Mouse (Mus musculus): ENCODE results near the gene Hs2st1.
A peak's percentile ranks its signal among the peaks of the same experiment; 100 is the strongest.

The Hs2st1 gene

GRCm38 (mm10) chr3:144550659-144551058 lies 19.3 kb downstream of the Hs2st1 start:
- no peak for DNase-seq (ENCODE audit: low spot score)

GRCm38 (mm10) chr3:144550036-144550435 lies 19.9 kb downstream of the Hs2st1 start:
- DNase-seq (ENCODE audit: low spot score), result no peak

GRCm38 (mm10) chr3:144548186-144548845 lies 21.7 kb downstream of the Hs2st1 start:
- DNase-seq (ENCODE audit: low spot score), result peak; percentile 40

GRCm38 (mm10) chr3:144546490-144546889 lies 23.5 kb downstream of the Hs2st1 start:
- no peak for DNase-seq (ENCODE audit: low spot score)

GRCm38 (mm10) chr3:144545832-144546231 lies 24.1 kb downstream of the Hs2st1 start:
- DNase-seq (ENCODE audit: low spot score), result no peak

- no peak for DNase-seq (ENCODE audit: low spot score)
Measured at GRCm38 (mm10) chr3:144545152-144545551, 24.8 kb downstream of the Hs2st1 start.

GRCm38 (mm10) chr3:144541906-144542438 lies 28.0 kb downstream of the Hs2st1 start:
- DNase-seq (ENCODE audit: low spot score), result no peak

GRCm38 (mm10) chr3:144540805-144541204 lies 29.2 kb downstream of the Hs2st1 start:
- DNase-seq (ENCODE audit: low spot score), result no peak

- no peak for DNase-seq (ENCODE audit: low spot score)
Measured at GRCm38 (mm10) chr3:144539051-144539450, 30.9 kb downstream of the Hs2st1 start.

GRCm38 (mm10) chr3:144537078-144537855 lies 32.7 kb downstream of the Hs2st1 start:
- no peak for DNase-seq (ENCODE audit: low spot score)

GRCm38 (mm10) chr3:144535056-144535455 lies 34.9 kb downstream of the Hs2st1 start:
- DNase-seq (ENCODE audit: low spot score), result no peak

- no peak for DNase-seq (ENCODE audit: low spot score)
Measured at GRCm38 (mm10) chr3:144531023-144531422, 39.0 kb downstream of the Hs2st1 start.

GRCm38 (mm10) chr3:144527918-144528317 lies 42.1 kb downstream of the Hs2st1 start:
- DNase-seq (ENCODE audit: low spot score), result no peak

- DNase-seq (ENCODE audit: low spot score), result no peak
Measured at GRCm38 (mm10) chr3:144519581-144520272, 50.3 kb downstream of the Hs2st1 start.

- no peak for DNase-seq (ENCODE audit: low spot score)
Measured at GRCm38 (mm10) chr3:144518917-144519316, 51.1 kb downstream of the Hs2st1 start.

GRCm38 (mm10) chr3:144515286-144515685 lies 54.7 kb downstream of the Hs2st1 start:
- no peak for DNase-seq (ENCODE audit: low spot score)

- no peak for DNase-seq (ENCODE audit: low spot score)
Measured at GRCm38 (mm10) chr3:144514122-144514505, 55.9 kb downstream of the Hs2st1 start.

- DNase-seq (ENCODE audit: low spot score), result no peak
Measured at GRCm38 (mm10) chr3:144513169-144514121, 56.5 kb downstream of the Hs2st1 start.

GRCm38 (mm10) chr3:144510724-144511123 lies 59.3 kb downstream of the Hs2st1 start:
- no peak for DNase-seq (ENCODE audit: low spot score)

- DNase-seq (ENCODE audit: low spot score), result no peak
Measured at GRCm38 (mm10) chr3:144508342-144508741, 61.6 kb downstream of the Hs2st1 start.

- no peak for DNase-seq (ENCODE audit: low spot score)
Measured at GRCm38 (mm10) chr3:144507885-144508284, 62.1 kb downstream of the Hs2st1 start.

Measured in T-cell, adult 2 months (primary cell).